Mouse (Mus musculus) MEL (cell line): ENCODE data around the gene Itga9. TPM values are rescaled to one million over a fixed set of nuclear protein-coding genes. Genes with fewer than 3 reads are reported as not detected.

Experiments used
- DNase-seq: peaks from one replicate; pipeline ENCODE4 v3.0.0; 2011; ENCODE audit warnings: low read depth, low spot score
- H3K27ac ChIP-seq: 2 replicates; pipeline ENCODE4 v1.5.1; 2012; ENCODE audit warnings: low read depth, mild to moderate bottlenecking, control low read depth, low read length, moderate library complexity; ENCODE audit not compliant: control insufficient read depth
- H3K27me3 ChIP-seq, 2 experiments: fragments of 150-350 bp in 1 of 2; sonication (generic) in 1 of 2; 2 replicates each; pipeline ENCODE4 v1.6.1; 2012; ENCODE audit warnings: low read length in 2 of 2, mild to moderate bottlenecking in 2 of 2, improper control_type of control experiment in 1 of 2, moderate library complexity in 1 of 2; ENCODE audit not compliant: insufficient read depth in 2 of 2, control insufficient read depth in 1 of 2
- H3K36me3 ChIP-seq, 2 experiments: 2 replicates each; pipeline ENCODE4 v1.6.1; 2012 to 2014; ENCODE audit warnings: low read length in 2 of 2, improper control_type of control experiment in 1 of 2, inconsistent platforms in 1 of 2, mild to moderate bottlenecking in 1 of 2; ENCODE audit not compliant: insufficient read depth in 2 of 2, control insufficient read depth in 1 of 2
- H3K4me1 ChIP-seq, 2 experiments: fragments of 150-350 bp in 1 of 2; sonication (generic) in 1 of 2; 2 replicates each; pipeline ENCODE4 v1.6.1; 2012; ENCODE audit warnings: low read length in 2 of 2, improper control_type of control experiment in 1 of 2, mild to moderate bottlenecking in 1 of 2; ENCODE audit not compliant: insufficient read depth in 2 of 2, control insufficient read depth in 1 of 2
- H3K4me3 ChIP-seq, 2 experiments: fragments of 150-350 bp in 1 of 2; sonication (generic) in 1 of 2; 2 replicates each; pipeline ENCODE4 v1.5.1; 2012; ENCODE audit warnings: low read depth in 2 of 2, low read length in 2 of 2, mild to moderate bottlenecking in 2 of 2, moderate library complexity in 2 of 2, control low read depth in 1 of 2, improper control_type of control experiment in 1 of 2; ENCODE audit not compliant: control insufficient read depth in 1 of 2, insufficient read depth in 1 of 2
- H3K79me2 ChIP-seq: 2 replicates; pipeline ENCODE4 v1.6.1; 2012; ENCODE audit warnings: mild to moderate bottlenecking, low read length, moderate library complexity; ENCODE audit not compliant: control insufficient read depth, poor library complexity, insufficient read depth
- H3K9ac ChIP-seq: 2 replicates; pipeline ENCODE4 v1.6.1; 2012; ENCODE audit warnings: low read depth, mild to moderate bottlenecking, control low read depth, low read length, moderate library complexity; ENCODE audit not compliant: control insufficient read depth, poor library complexity, severe bottlenecking
- H3K9me3 ChIP-seq: fragments of 150-350 bp; sonication (generic); replicated peaks from 2 replicates; pipeline ENCODE4 v1.6.1; 2012; ENCODE audit warnings: mild to moderate bottlenecking, low read length, improper control_type of control experiment, moderate library complexity; ENCODE audit not compliant: insufficient read depth
- CTCF ChIP-seq, 3 experiments: IDR thresholded peaks in 2 of 3; conservative IDR thresholded peaks in 1 of 3; 2 replicates each; pipeline ENCODE4 v1.5.1; 2011 to 2012; ENCODE audit warnings: low read length in 3 of 3, low read depth in 2 of 3, mild to moderate bottlenecking in 2 of 3, improper control_type of control experiment in 1 of 3, inconsistent platforms in 1 of 3, mixed read lengths in 1 of 3, moderate library complexity in 1 of 3; ENCODE audit not compliant: control insufficient read depth in 1 of 3, insufficient read depth in 1 of 3, poor library complexity in 1 of 3, severe bottlenecking in 1 of 3
- ELF1 ChIP-seq: IDR thresholded peaks from 2 replicates; pipeline ENCODE4 v1.6.1; 2014; ENCODE audit warnings: low read depth, mild to moderate bottlenecking, inconsistent platforms, low read length, improper control_type of control experiment, moderate library complexity
- ETS1 ChIP-seq: IDR thresholded peaks from 2 replicates; pipeline ENCODE4 v1.6.1; 2012; ENCODE audit warnings: low read depth, mild to moderate bottlenecking, inconsistent platforms, low read length, improper control_type of control experiment, moderate library complexity
- GATA1 ChIP-seq: IDR thresholded peaks from 2 replicates; pipeline ENCODE4 v1.6.1; 2011; ENCODE audit warnings: low read depth, low read length, improper control_type of control experiment
- MXI1 ChIP-seq: IDR thresholded peaks from 2 replicates; pipeline ENCODE4 v1.6.1; 2011; ENCODE audit warnings: mild to moderate bottlenecking, low read depth, low read length, improper control_type of control experiment
- MYB ChIP-seq: IDR thresholded peaks from 2 replicates; pipeline ENCODE4 v1.6.1; 2011; ENCODE audit warnings: mild to moderate bottlenecking, low read depth, low read length, improper control_type of control experiment
- POLR2A ChIP-seq, 2 experiments: IDR thresholded peaks; 2 replicates each; pipeline ENCODE4 v1.6.1; 2011 to 2012; ENCODE audit warnings: low read length in 2 of 2, mild to moderate bottlenecking in 2 of 2, control low read depth in 1 of 2, improper control_type of control experiment in 1 of 2, low read depth in 1 of 2, moderate library complexity in 1 of 2; ENCODE audit not compliant: control insufficient read depth in 1 of 2, insufficient read depth in 1 of 2, poor library complexity in 1 of 2
- SMC3 ChIP-seq: IDR thresholded peaks from 2 replicates; pipeline ENCODE4 v1.6.1; 2011; ENCODE audit warnings: low read depth, low read length, improper control_type of control experiment
- TBP ChIP-seq: IDR thresholded peaks from 2 replicates; pipeline ENCODE4 v1.8.0; 2011; ENCODE audit warnings: low read depth, low read length, improper control_type of control experiment
- ZMIZ1 ChIP-seq: IDR thresholded peaks from 2 replicates; pipeline ENCODE4 v1.6.1; 2012; ENCODE audit warnings: low read depth, mild to moderate bottlenecking, inconsistent platforms, low read length, improper control_type of control experiment, moderate library complexity
- polyA plus RNA-seq, 2 experiments: library from polyadenylated mRNA; stranded (reverse) in 1 of 2; unstranded in 1 of 2; fragments of >175 nt in 1 of 2; fragments of >200 nt in 1 of 2; gene quantifications; 2 replicates each; pipeline versions ENCODE4 v1.2.1 to v1.2.4; 2012; ENCODE audit warnings: low replicate concordance in 2 of 2, low read depth in 1 of 2; ENCODE audit not compliant: insufficient read length in 2 of 2, insufficient read depth in 1 of 2, missing spikeins in 1 of 2
- total RNA-seq: library from RNA; depleted of rRNA; stranded (reverse); fragments of 300-350 nt; gene quantifications from 2 replicates; pipeline ENCODE4 v1.2.3, GENCODE M21; 2012

Gene Itga9
- total and polyA plus RNA-seq, 3 experiments: 0.19 to 0.21 TPM; not detected in 1

DNA sequence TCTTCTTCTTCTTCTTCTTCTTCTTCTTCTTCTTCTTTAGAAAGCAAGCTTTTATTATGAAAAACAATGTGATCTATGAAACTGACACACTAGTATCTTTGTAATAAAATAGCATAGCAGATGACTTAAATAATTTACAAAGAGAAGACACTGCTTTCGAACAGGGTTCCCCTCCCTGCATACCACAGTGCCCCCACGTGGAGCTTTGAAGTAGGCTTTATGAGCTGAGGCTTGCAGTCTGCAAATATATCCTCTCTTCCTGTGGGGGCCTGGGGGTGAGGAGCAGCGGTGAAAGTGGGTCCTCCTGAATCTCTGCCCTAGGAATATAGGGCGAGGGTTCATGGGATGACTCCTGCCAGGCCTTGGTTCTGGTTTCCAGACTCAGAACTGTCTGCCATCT is 35.6 kb upstream of the Itga9 start:
- no peaks in the 10 kb centered on the region for H3K27me3 ChIP-seq
- no peak overlapping the region for H3K27ac ChIP-seq
- H3K9ac ChIP-seq: no peak overlapping the region
- no peaks in the 10 kb centered on the region for H3K9me3 ChIP-seq
- H3K79me2 ChIP-seq: no peaks in the 10 kb centered on the region
- TF ChIP-seq CTCF (IDR thresholded peaks at IDR 0.05 in 2 of 3, conservative IDR thresholded peaks at IDR 0.05 in 1 of 3; ENCODE audit: control insufficient read depth in 1 of 3, insufficient read depth in 1 of 3, low read depth in 2 of 3, low read length in 3 of 3, poor library complexity in 1 of 3, severe bottlenecking in 1 of 3): peak in 1 of 3 experiments; percentile 1; a peak in 1 of 6 replicates
- no peak for TF ChIP-seq ZMIZ1
- H3K4me1 ChIP-seq: no peaks in the 10 kb centered on the region
- no peak overlapping the region for H3K4me3 ChIP-seq
- H3K36me3 ChIP-seq: peaks cover 0 to 15% of the 10 kb centered on the region in 2 experiments; a peak in 2 of 4 replicates
- DNase-seq: no peak

- Histone ChIP-seq H3K4me1 (no peaks in the 10 kb centered on the region), H3K9me3 (no peaks in the 10 kb centered on the region), H3K27me3 (no peaks in the 10 kb centered on the region), H3K36me3 (peaks cover 0 to 12% of the 10 kb centered on the region in 2 experiments; a peak in 2 of 4 replicates), H3K79me2 (no peaks in the 10 kb centered on the region), H3K9ac (no peak overlapping the region), H3K4me3 (no peak overlapping the region), H3K27ac (no peak overlapping the region)
- TF ChIP-seq ETS1 (no peak), CTCF (IDR thresholded peaks at IDR 0.05 in 2 of 3, conservative IDR thresholded peaks at IDR 0.05 in 1 of 3; ENCODE audit: control insufficient read depth in 1 of 3, insufficient read depth in 1 of 3, low read depth in 2 of 3, low read length in 3 of 3, poor library complexity in 1 of 3, severe bottlenecking in 1 of 3) (no peak)
- no peak for DNase-seq
These were observed 34.8 kb upstream of the Itga9 start for GRCm38 (mm10) chr9:118571701-118572100.

- no peak for TF ChIP-seq ELF1
- no peak for TF ChIP-seq SMC3
- no peak for TF ChIP-seq GATA1
- TF ChIP-seq MXI1: no peak
- TF ChIP-seq POLR2A (IDR thresholded peaks at IDR 0.05; ENCODE audit: control insufficient read depth in 1 of 2, insufficient read depth in 1 of 2, low read depth in 1 of 2, low read length in 2 of 2, poor library complexity in 1 of 2): no peak
- no peak for TF ChIP-seq TBP
- TF ChIP-seq MYB: no peak
- peaks cover 0 to 9% of the 10 kb centered on the region in 2 experiments; a peak in 2 of 4 replicates for H3K36me3 ChIP-seq
- no peak overlapping the region for H3K9ac ChIP-seq
- H3K9me3 ChIP-seq: no peaks in the 10 kb centered on the region
- H3K4me1 ChIP-seq: no peaks in the 10 kb centered on the region
- H3K79me2 ChIP-seq: no peaks in the 10 kb centered on the region
- no peaks in the 10 kb centered on the region for H3K27me3 ChIP-seq
- no peak overlapping the region for H3K4me3 ChIP-seq
- no peak overlapping the region for H3K27ac ChIP-seq
- no peak for DNase-seq
These were observed 31.6 kb upstream of the Itga9 start for GRCm38 (mm10) chr9:118574911-118575310.
